Mouse (Mus musculus) layer of hippocampus, postnatal 14 days (tissue): ENCODE results near the gene Dcaf7. TPM values are rescaled to one million over a fixed set of nuclear protein-coding genes. Genes with fewer than 3 reads are reported as not detected.

Source experiments
- DNase-seq, 2 experiments: peaks; one replicate each; pipeline ENCODE4 v3.0.0; 2021 to 2022; ENCODE audit warnings: low spot score in 2 of 2, mixed read lengths in 1 of 2
- total RNA-seq, 2 experiments: library from RNA; stranded (reverse); gene quantifications; 2 replicates each; pipeline ENCODE4 v1.2.3; 2021

Gene Dcaf7
- total RNA-seq, 2 experiments from 2014 or later, result 159 to 180 TPM

DNA sequence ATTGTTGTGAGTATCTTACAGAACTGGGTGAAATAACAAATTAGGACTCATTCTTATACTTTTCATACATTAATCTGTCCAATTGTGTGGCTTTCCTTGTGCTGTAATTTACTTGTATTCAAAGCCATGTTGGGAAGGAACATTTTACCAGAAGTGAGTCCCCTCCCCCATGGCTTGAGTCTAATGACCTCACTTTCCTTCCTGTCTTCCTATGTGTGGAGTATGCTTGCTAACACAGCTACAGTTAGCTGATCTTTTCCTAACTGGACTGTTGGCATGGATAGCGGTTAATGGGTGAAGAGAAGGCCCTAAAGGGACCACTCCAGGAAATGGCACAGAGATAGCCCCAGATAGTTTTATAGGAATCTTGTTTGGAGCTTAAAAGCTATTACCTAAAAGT is 61.6 kb downstream of the Dcaf7 start:
- DNase-seq, result no peak

DNA sequence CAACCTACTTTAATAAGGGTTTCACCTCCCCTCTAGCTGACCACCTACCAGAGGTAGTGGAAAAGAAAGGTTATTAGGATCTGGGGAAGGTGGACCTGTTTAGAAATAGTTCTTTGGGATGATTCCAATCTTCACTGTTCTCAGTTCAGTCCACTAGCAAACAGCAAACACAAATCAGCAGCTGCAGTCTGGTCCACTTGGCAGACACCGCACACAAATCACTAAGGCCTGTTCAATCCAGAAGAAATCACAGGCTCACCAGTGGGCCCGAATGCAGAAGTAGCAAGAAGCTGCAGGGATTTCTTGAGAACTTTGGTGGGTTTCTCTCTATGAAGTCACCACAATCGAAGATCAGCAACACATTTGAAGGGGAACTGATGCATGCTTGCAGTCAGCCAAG is 66.2 kb downstream of the Dcaf7 start:
- DNase-seq, result peak in 1 of 2 experiments; percentile 30

DNA sequence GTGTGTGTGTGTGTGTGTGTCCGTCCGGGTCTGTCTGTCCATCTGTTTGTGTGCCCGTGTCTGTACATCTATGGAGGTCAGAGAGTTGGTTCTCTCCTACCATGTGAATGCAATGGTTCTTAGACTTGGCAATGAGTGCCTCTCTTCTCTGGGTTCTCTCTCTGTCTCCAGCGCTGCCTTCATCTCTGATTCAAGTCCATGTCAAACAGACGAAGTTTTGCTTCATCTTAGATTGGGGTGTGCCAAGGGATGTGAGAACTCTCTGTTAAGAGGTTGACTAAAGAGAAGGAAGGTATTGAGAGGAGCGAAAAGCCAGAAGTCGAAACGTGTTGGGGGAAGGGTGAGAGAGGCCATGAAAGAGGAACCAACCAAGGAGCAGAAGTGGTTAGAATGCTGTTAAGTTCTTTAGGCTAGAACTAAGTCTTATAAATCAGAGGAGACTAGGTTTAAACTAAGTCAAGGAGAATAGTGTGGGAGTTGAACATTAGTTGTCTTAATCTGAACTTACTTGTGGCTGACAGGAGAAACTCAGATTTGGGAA is 69.4 kb downstream of the Dcaf7 start:
- DNase-seq, result peak in 1 of 2 experiments; percentile 7

Other genes starting within 250 kb of the Dcaf7 start
- gene Cyb561, start 83.5 kb upstream of the Dcaf7 start, total RNA-seq, result 10 to 100 TPM; 31.9 to 34.0 TPM
- gene Ace, start 68.9 kb upstream of the Dcaf7 start, total RNA-seq, result 10 to 100 TPM in 1 of 2 experiments, 1 to 10 TPM in 1; 8.4 to 16.4 TPM
- not detected for gene Ace3, start 42.2 kb upstream of the Dcaf7 start, total RNA-seq
- under 1 TPM; 0.60 to 0.98 TPM for gene Kcnh6, start 28.7 kb upstream of the Dcaf7 start, total RNA-seq
- 10 to 100 TPM; 17.3 to 18.1 TPM for gene Taco1, start 29.2 kb downstream of the Dcaf7 start, total RNA-seq
- gene Map3k3, start 47.7 kb downstream of the Dcaf7 start, total RNA-seq, result 10 to 100 TPM; 25.5 to 29.3 TPM
- gene Gm10840, start 124.0 kb downstream of the Dcaf7 start, total RNA-seq, result not detected
- gene Limd2, start 124.0 kb downstream of the Dcaf7 start, total RNA-seq, result 100 to 1,000 TPM; 139 to 142 TPM
- gene Strada, start 165.3 kb downstream of the Dcaf7 start, total RNA-seq, result 10 to 100 TPM; 28.7 to 34.2 TPM
- gene Ccdc47, start 179.5 kb downstream of the Dcaf7 start, total RNA-seq, result 10 to 100 TPM; 94.8 to 96.3 TPM
- gene Ddx42, start 180.1 kb downstream of the Dcaf7 start, total RNA-seq, result 10 to 100 TPM; 67.4 to 67.8 TPM
- gene Ftsj3, start 219.2 kb downstream of the Dcaf7 start, total RNA-seq, result 10 to 100 TPM; 31.0 to 36.6 TPM
- gene Psmc5, start 219.3 kb downstream of the Dcaf7 start, total RNA-seq, result 100 to 1,000 TPM; 137 to 141 TPM
- gene Smarcd2, start 236.1 kb downstream of the Dcaf7 start, total RNA-seq, result 10 to 100 TPM; 23.8 to 24.0 TPM
- gene Tcam1, start 239.8 kb downstream of the Dcaf7 start, total RNA-seq, result under 1 TPM; 0.21 to 0.29 TPM